Mouse (Mus musculus) forebrain, embryonic 16.5 days (tissue): Measurements from ENCODE around the gene Slc17a7. TPM values are rescaled to one million over a fixed set of nuclear protein-coding genes. Genes with fewer than 3 reads are reported as not detected.

Source experiments
- ATAC-seq: fragments of 200-750 bp; cut with Nextera tagmentation; 2 replicates; pipeline ENCODE4 v1.8.0; 2017; ENCODE audit warnings: mild to moderate bottlenecking, moderate library complexity
- H3K27ac ChIP-seq: fragments of 300-500 bp; sonication (generic); 2 replicates; pipeline ENCODE4 v1.5.1; 2014; ENCODE audit warnings: low read length, control low read depth
- H3K27me3 ChIP-seq: fragments of 300-500 bp; sonication (generic); replicated peaks from 2 replicates; pipeline ENCODE4 v1.6.1; 2014; ENCODE audit warnings: low read length; ENCODE audit not compliant: control insufficient read depth, insufficient read depth
- H3K36me3 ChIP-seq: fragments of 300-500 bp; sonication (generic); 2 replicates; pipeline ENCODE4 v1.6.1; 2014; ENCODE audit not compliant: control insufficient read depth, insufficient read depth
- H3K4me1 ChIP-seq: fragments of 300-500 bp; sonication (generic); replicated peaks from 2 replicates; pipeline ENCODE4 v1.6.1; 2014; ENCODE audit warnings: low read length; ENCODE audit not compliant: control insufficient read depth, insufficient read depth
- H3K4me2 ChIP-seq: fragments of 300-500 bp; sonication (generic); 2 replicates; pipeline ENCODE4 v1.6.1; 2014; ENCODE audit warnings: mild to moderate bottlenecking, low read length, control low read depth
- H3K4me3 ChIP-seq: fragments of 300-500 bp; sonication (generic); replicated peaks from 2 replicates; pipeline ENCODE4 v1.5.1; 2014; ENCODE audit warnings: mild to moderate bottlenecking, low read length, control low read depth
- H3K9ac ChIP-seq: fragments of 300-500 bp; sonication (generic); replicated peaks from 2 replicates; pipeline ENCODE4 v1.6.1; 2014; ENCODE audit warnings: low read depth, low read length, control low read depth
- H3K9me3 ChIP-seq: fragments of 300-500 bp; sonication (generic); 2 replicates; pipeline ENCODE4 v1.6.1; 2016; ENCODE audit warnings: low read length; ENCODE audit not compliant: control insufficient read depth
- WGBS: fragments of 180-500 bp; shearing (Covaris S2); extraction: QIAGEN DNeasy Blood & Tissue Kit; methylation state at CpG from one replicate; pipeline ENCODE4 v1.1.7; 2014; 5-methylcytosine and 5-hydroxymethylcytosine counted together
- polyA plus RNA-seq: library from polyadenylated mRNA; unstranded; fragments of >200 nt; fragmentation: Nextera tagmentation; extraction: Ambion mirVana; gene quantifications from 2 replicates; pipeline ENCODE4 v1.2.1, GENCODE M21; 2015

Gene Slc17a7
- polyA plus RNA-seq: 20.1 and 22.8 TPM in 2 replicates

DNA sequence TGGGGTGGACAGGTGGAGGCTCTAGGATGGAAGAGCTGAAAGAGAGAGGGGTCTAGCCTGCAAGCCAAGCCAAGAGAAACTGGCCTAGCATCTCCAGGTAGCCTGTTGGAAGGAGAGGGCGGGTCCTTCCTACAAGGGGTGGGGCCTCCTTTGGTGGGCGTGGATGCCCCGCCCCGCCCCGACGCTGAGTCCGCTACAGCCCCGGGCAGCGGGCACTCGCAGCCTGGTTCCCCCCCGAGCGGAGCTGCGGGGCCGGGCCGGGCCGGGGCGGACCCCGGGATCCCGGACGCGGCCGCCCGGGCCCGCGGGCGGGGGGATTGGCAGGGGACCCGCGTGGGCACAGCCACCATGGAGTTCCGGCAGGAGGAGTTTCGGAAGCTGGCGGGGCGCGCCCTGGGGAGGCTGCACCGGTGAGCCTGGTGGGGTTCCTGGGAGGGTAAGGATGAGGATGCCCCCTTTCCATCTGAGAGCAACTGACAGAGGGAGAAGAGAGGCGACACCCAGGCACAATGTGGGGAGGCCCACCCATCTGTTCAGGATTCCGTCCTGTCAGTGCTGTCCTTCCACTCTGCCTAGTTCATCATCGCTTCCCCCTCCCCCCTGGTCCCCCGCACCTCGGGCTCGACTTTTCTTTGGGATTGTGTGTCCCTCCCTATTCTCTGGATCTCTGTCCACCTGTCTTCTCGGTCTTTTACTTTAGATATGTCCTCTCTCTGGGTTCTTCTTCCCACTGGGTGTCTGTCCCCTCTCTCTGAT lies at the start of gene Slc17a7:
TSS of gene Slc17a7 (plus strand) at position 215 of the 756 bp plus-strand sequence.
- Histone ChIP-seq H3K9ac (peak within 1 kb of the TSS; percentile 63), H3K4me2 (peak within 1 kb of the TSS; percentile 51), H3K36me3 (no peaks in the 10 kb centered on the region; the same call in 1 of the 2 replicates), H3K27me3 (peaks cover 39% of the 10 kb centered on the region), H3K4me3 (peak within 1 kb of the TSS; percentile 53), H3K9me3 (no peaks in the 10 kb centered on the region), H3K27ac (0 out of 2 replicates have a peak within 1 kb of the TSS, but pooled peaks have one; percentile 3), H3K4me1 (peaks cover 42% of the 10 kb centered on the region)
- ATAC-seq: no peak
- 1% methylated on average over 41 of the region's 41 CpGs for WGBS

DNA sequence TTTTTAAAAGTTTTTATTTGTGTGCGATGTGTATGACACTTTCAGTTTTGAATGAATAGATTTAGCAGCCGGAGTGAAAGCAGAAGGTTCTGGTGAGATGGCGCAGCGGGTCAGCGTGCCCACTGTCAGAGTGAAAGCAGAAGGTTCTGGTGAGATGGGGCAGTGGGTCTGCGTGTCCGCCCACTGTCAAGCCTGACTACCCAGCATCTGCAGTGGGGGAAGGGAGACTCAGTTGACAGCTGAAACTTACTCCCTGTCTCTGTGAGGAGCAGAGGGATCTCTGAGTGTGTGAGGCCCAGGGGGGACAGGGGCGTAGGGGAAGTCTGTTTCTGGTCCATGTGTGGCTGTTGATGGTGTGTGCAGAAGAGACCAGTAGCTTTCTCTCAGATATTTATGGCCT lies 46.2 kb upstream of the Slc17a7 start:
- Histone ChIP-seq H3K4me2 (no peak overlapping the region), H3K9me3 (no peaks in the 10 kb centered on the region), H3K27me3 (no peaks in the 10 kb centered on the region), H3K4me3 (no peak overlapping the region), H3K4me1 (peaks cover 8% of the 10 kb centered on the region), H3K9ac (no peak overlapping the region), H3K36me3 (peaks cover 21% of the 10 kb centered on the region), H3K27ac (no peak overlapping the region)
- WGBS: 87% methylated on average over 8 of the region's 8 CpGs
- no peak for ATAC-seq

DNA sequence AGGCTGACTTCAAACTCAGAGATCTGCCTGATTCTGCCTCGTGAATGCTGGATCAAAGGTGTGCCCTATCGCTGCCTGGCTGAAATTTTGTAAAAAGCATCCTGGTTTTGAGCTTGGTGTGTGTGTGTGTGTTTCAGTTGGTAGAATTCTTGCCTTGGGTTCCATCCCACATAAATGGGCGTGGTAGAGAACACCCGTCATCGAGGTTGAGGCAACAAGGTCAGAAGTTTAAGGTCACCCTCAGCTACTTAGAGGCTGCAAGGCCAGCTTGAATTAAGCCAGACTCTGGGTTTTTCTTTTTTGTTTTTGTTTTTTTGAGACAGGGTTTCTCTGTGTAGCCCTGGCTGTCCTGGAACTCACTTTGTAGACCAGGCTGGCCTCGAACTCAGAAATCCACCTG lies 45.4 kb upstream of the Slc17a7 start:
- no peak overlapping the region for H3K9ac ChIP-seq
- ATAC-seq: no peak
- no peak overlapping the region for H3K4me3 ChIP-seq
- H3K4me1 ChIP-seq: peaks cover 16% of the 10 kb centered on the region
- no peaks in the 10 kb centered on the region for H3K9me3 ChIP-seq
- WGBS: 86% methylated on average over 6 of the region's 6 CpGs
- no peak overlapping the region for H3K27ac ChIP-seq
- no peaks in the 10 kb centered on the region for H3K27me3 ChIP-seq
- no peak overlapping the region for H3K4me2 ChIP-seq
- peaks cover 21% of the 10 kb centered on the region for H3K36me3 ChIP-seq

- Histone ChIP-seq H3K36me3 (peaks cover 21% of the 10 kb centered on the region), H3K4me3 (no peak overlapping the region), H3K9me3 (no peaks in the 10 kb centered on the region), H3K4me2 (no peak overlapping the region), H3K27ac (no peak overlapping the region), H3K27me3 (no peaks in the 10 kb centered on the region), H3K9ac (no peak overlapping the region), H3K4me1 (peaks cover 23% of the 10 kb centered on the region)
- 81% methylated on average over 5 of the region's 5 CpGs for WGBS
- no peak for ATAC-seq
Observed at GRCm38 (mm10) chr7:45119780-45120709, 43.7 kb upstream of the Slc17a7 start.

DNA sequence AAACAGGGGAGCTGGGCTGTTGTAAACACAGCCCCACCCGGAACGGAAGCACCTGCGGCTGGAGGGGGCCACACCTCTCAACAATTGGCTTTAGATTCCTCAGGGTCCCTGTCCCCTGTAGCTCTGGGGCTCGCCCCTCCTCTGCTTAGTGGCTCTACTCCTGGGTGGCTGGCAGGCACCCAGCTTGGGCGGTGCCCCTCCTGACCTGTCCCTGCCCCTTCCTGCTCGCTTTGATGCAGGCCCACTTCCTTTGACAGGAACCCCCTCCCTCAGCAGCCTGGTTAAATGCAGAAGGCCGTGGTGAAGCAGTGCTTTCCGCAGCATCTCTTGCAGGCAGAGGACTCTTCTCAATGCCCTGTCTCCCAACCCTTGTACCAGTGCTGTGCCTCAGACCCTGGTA lies 42.3 kb upstream of the Slc17a7 start:
- H3K9me3 ChIP-seq: no peaks in the 10 kb centered on the region
- WGBS: 68% methylated on average over 7 of the region's 8 CpGs
- no peak overlapping the region for H3K9ac ChIP-seq
- H3K4me2 ChIP-seq: no peak overlapping the region
- H3K4me1 ChIP-seq: peaks cover 27% of the 10 kb centered on the region
- ATAC-seq: no peak
- no peaks in the 10 kb centered on the region for H3K27me3 ChIP-seq
- H3K4me3 ChIP-seq: no peak overlapping the region
- H3K36me3 ChIP-seq: peaks cover 31% of the 10 kb centered on the region
- H3K27ac ChIP-seq: no peak overlapping the region

- Histone ChIP-seq H3K4me3 (no peak overlapping the region), H3K9ac (no peak overlapping the region; the same call in 1 of the 2 replicates), H3K4me2 (no peak overlapping the region), H3K27me3 (no peaks in the 10 kb centered on the region), H3K4me1 (peaks cover 33% of the 10 kb centered on the region), H3K9me3 (no peaks in the 10 kb centered on the region), H3K27ac (no peak overlapping the region), H3K36me3 (peaks cover 36% of the 10 kb centered on the region)
- ATAC-seq: no peak
Observed at GRCm38 (mm10) chr7:45121966-45122365, 41.8 kb upstream of the Slc17a7 start.

- Histone ChIP-seq H3K9ac (peak overlapping the region; percentile 67), H3K36me3 (peaks cover 36% of the 10 kb centered on the region), H3K27me3 (no peaks in the 10 kb centered on the region), H3K27ac (no peak overlapping the region), H3K4me1 (peaks cover 40% of the 10 kb centered on the region), H3K4me3 (peak overlapping the region; percentile 51), H3K9me3 (no peaks in the 10 kb centered on the region), H3K4me2 (peak overlapping the region; percentile 63)
- ATAC-seq: no peak
- 85% methylated on average over 15 of the region's 15 CpGs for WGBS
Observed at GRCm38 (mm10) chr7:45122561-45123185, 41.1 kb upstream of the Slc17a7 start.

DNA sequence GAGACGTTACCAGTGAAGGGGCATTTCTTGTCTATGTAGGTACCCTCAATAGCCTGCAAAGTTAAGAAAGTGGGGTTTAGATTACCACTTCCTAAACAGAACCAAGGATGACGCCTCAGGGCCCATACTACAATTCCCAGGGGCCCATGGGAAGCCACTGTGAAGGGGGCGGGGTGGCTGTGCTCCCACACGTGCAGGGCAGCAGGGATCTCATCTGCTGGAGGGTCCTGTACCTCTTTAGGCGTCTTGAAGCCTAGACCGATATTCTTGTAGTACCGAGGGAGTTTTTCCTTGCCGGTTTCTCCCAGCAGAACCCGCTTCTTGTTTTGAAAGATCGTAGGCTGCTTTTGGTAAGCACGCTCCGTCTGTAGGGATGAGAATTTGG lies 40.6 kb upstream of the Slc17a7 start:
- peak overlapping the region; percentile 67 for H3K9ac ChIP-seq
- WGBS: 22% methylated on average over 12 of the region's 12 CpGs
- H3K4me1 ChIP-seq: peaks cover 42% of the 10 kb centered on the region
- H3K9me3 ChIP-seq: no peaks in the 10 kb centered on the region
- H3K4me2 ChIP-seq: peak overlapping the region; percentile 63
- H3K36me3 ChIP-seq: peaks cover 36% of the 10 kb centered on the region
- no peak overlapping the region for H3K27ac ChIP-seq
- ATAC-seq: no peak
- peak overlapping the region; percentile 51 for H3K4me3 ChIP-seq
- H3K27me3 ChIP-seq: no peaks in the 10 kb centered on the region
